Comparison of ENCODE assay signal across 8 mouse cellular contexts in the genomic region with DNA sequence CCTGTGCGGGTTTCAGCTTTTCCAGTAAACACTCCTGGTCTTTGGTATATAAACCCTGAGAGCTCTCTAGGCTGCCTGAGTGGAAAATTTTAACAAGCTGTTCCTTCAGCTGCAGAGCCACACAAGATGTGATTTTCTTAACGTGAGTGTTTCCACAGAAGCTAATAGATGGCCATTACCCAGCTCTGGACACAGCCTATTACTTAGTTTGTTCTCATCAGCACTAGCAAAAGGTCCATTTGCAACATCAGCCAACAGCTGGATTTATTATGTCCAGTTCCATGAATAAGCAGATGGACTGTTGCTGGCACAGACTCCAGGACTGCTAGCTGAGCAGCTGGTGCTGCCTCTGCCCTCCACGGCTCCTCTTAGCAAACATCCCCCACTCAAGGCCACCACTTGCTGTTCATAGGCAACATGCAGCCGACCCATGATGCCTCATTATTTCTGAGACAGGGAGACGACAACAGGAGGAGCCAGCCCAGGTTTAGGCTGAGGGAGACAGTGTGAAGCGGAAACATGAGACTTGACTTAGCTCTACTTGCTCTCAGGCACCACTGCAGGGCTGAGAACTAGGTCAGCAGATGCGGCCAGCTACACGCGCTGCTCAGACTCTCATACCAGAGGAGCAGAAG. TPM values are rescaled to one million over a fixed set of nuclear protein-coding genes. Genes with fewer than 3 reads are reported as not detected.
DNase-seq lines count a peak whose midpoint lies in the region; ATAC-seq lines count a peak whose summit lies in the region.

No protein-coding gene starts in this region.

- H3K4me1 ChIP-seq in kidney, embryonic 15.5 days = peaks cover 13% of the 10 kb centered on the region

- H3K4me2 ChIP-seq in kidney, embryonic 15.5 days = no peak overlapping the region

- no peaks in the 10 kb centered on the region for H3K36me3 ChIP-seq in kidney, embryonic 15.5 days

- DNase-seq in kidney, postnatal 10 days = peak; percentile 32
- peak; percentile 73 for DNase-seq in brain, adult 2 months (ENCODE audit: low read depth, low spot score)
- DNase-seq in heart, postnatal 36 days = peak; percentile 33 to 52
- peak; percentile 44 for DNase-seq in ovary, postnatal 36 days (ENCODE audit: low spot score)
- no peak for DNase-seq in spleen, postnatal 4 days (ENCODE audit: low spot score in 2 of 2)
- DNase-seq in cerebellum, postnatal 36 days = no peak
- DNase-seq in kidney, adult 11 months = no peak

- no peak overlapping the region for H3K27ac ChIP-seq in kidney, embryonic 15.5 days

- no peak for ATAC-seq in kidney, embryonic 15.5 days (replicated peaks; ENCODE audit: low FRiP score)

- 46% methylated on average over 9 of the region's 9 CpGs for WGBS in kidney, embryonic 15.5 days

- no peak overlapping the region for H3K9ac ChIP-seq in kidney, embryonic 15.5 days

- intact Hi-C loops in heart, postnatal 36 days (cut with DNase I) = no loop called here

- no peaks in the 10 kb centered on the region for H3K27me3 ChIP-seq in kidney, embryonic 15.5 days

- H3K9me3 ChIP-seq in kidney, embryonic 15.5 days (replicated peaks) = no peaks in the 10 kb centered on the region

- no peak overlapping the region for H3K4me3 ChIP-seq in kidney, embryonic 15.5 days (replicated peaks)

RNA-seq across cellular contexts. Expression of gene Diexf, which starts 43.1 kb away (rescaled TPM):
- polyA plus RNA-seq in kidney, embryonic 15.5 days (2015; fragmentation: Nextera tagmentation; extraction: Ambion mirVana) = 9.2 and 9.9 TPM in 2 replicates
- total RNA-seq in heart, postnatal 36 days (2021) = 10 to 100 TPM in 1 of 2 experiments, 1 to 10 TPM in 1; 9.6 to 10.9 TPM

RNA-seq across cellular contexts. Expression of gene Syt14, which starts 51.4 kb away (rescaled TPM):
- polyA plus RNA-seq in kidney, embryonic 15.5 days (2015; fragmentation: Nextera tagmentation; extraction: Ambion mirVana) = 1.5 and 1.6 TPM in 2 replicates
- under 1 TPM; 0.14 to 0.19 TPM for total RNA-seq in heart, postnatal 36 days (2021)

Comparison
In these comparisons a context has a peak if more than half of its experiments do, and no peak if none do; other contexts are left out.
1. DNase-seq: peak in kidney, postnatal 10 days (single experiment), brain, adult 2 months (single experiment), heart, postnatal 36 days (2 of 2) and ovary, postnatal 36 days (single experiment); none in spleen, postnatal 4 days (0 of 2), cerebellum, postnatal 36 days (0 of 2) and kidney, adult 11 months (single experiment).